In genomic region chr3:81922910-81923309, GRCm38 (mm10) we compare ENCODE assay signal across 12 mouse cellular contexts. TPM values are rescaled to one million over a fixed set of nuclear protein-coding genes. Genes with fewer than 3 reads are reported as not detected.
DNase-seq lines count a peak whose midpoint lies in the region; ATAC-seq and TF ChIP-seq lines count a peak whose summit lies in the region.
"Had no signal": no experiment of that assay in that cellular context is flagged by ENCODE, and none has a peak within 500 bp of the region (broad histone marks: within the 10 kb centered on the region; RNA-seq: fewer than 3 reads in every experiment).

No protein-coding gene starts in this region.

- TF ChIP-seq POLR2A in thymus, adult 2 months (IDR thresholded peaks at IDR 0.05; ENCODE audit: control insufficient read depth, extremely low read depth, insufficient read depth, low read length, poor library complexity): no peak

- H3K9me3 ChIP-seq in heart, embryonic 11.5 days (replicated peaks; ENCODE audit: control insufficient read depth, low read length): no peaks in the 10 kb centered on the region
- H3K9me3 ChIP-seq in embryonic facial prominence, embryonic 15.5 days (replicated peaks): no peaks in the 10 kb centered on the region
- H3K9me3 ChIP-seq: heart, embryonic 15.5 days; limb, embryonic 12.5 days had no signal

- WGBS in heart, embryonic 11.5 days (ENCODE audit: insufficient replicate concordance): 50% methylated on average over 4 of the region's 4 CpGs
- 42% methylated on average over 4 of the region's 4 CpGs for WGBS in embryonic facial prominence, embryonic 15.5 days
- 24% methylated on average over 4 of the region's 4 CpGs for WGBS in thymus, adult 2 months

- no peak overlapping the region for H3K4me2 ChIP-seq in heart, embryonic 11.5 days
- H3K4me2 ChIP-seq in embryonic facial prominence, embryonic 15.5 days (replicated peaks): no peak overlapping the region
- H3K4me2 ChIP-seq: heart, embryonic 15.5 days; limb, embryonic 12.5 days had no signal

- intact Hi-C loops in left cerebral cortex, postnatal 36 days (cut with DNase I): loop anchor here (10.0 kb wide), 2 partner anchors 138 to 1838 kb away; no protein-coding TSS in a partner anchor

- peak; percentile 9 for DNase-seq in heart, postnatal 4 days
- DNase-seq in ES-CJ7 (ENCODE audit: low read depth, low spot score): peak; percentile 13
- DNase-seq in thymus, adult 2 months: no peak
- DNase-seq in layer of hippocampus, postnatal 36 days: no peak
- no peak for DNase-seq in left cerebral cortex, postnatal 36 days (ENCODE audit: low spot score in 2 of 2)

- no peaks in the 10 kb centered on the region for H3K27me3 ChIP-seq in heart, embryonic 11.5 days (ENCODE audit: control insufficient read depth, insufficient read depth, low read length)
- H3K27me3 ChIP-seq in embryonic facial prominence, embryonic 15.5 days: no peaks in the 10 kb centered on the region
- H3K27me3 ChIP-seq in thymus, adult 2 months (ENCODE audit: control insufficient read depth, insufficient read depth, low read length): no peaks in the 10 kb centered on the region
- H3K27me3 ChIP-seq: heart, embryonic 15.5 days; limb, embryonic 12.5 days had no signal

- H3K36me3 ChIP-seq in heart, embryonic 11.5 days (ENCODE audit: control insufficient read depth, insufficient read depth, low read length): no peaks in the 10 kb centered on the region
- no peaks in the 10 kb centered on the region for H3K36me3 ChIP-seq in embryonic facial prominence, embryonic 15.5 days
- no peaks in the 10 kb centered on the region for H3K36me3 ChIP-seq in thymus, adult 2 months (ENCODE audit: control insufficient read depth, insufficient read depth, low read length)
- H3K36me3 ChIP-seq: heart, embryonic 15.5 days; limb, embryonic 12.5 days had no signal

- H3K9ac ChIP-seq in heart, embryonic 11.5 days (ENCODE audit: low read depth, low read length): no peak overlapping the region
- H3K9ac ChIP-seq in embryonic facial prominence, embryonic 15.5 days: no peak overlapping the region
- H3K9ac ChIP-seq: heart, embryonic 15.5 days; limb, embryonic 12.5 days had no signal

- ATAC-seq in heart, embryonic 11.5 days (replicated peaks; ENCODE audit: insufficient number of reproducible peaks, low FRiP score, low TSS enrichment): no peak
- 0 out of 2 replicates have a peak, but pooled peaks have one; percentile 15 for ATAC-seq in embryonic facial prominence, embryonic 15.5 days (ENCODE audit: insufficient number of reproducible peaks, low FRiP score, low TSS enrichment, low read depth)
- ATAC-seq in megakaryocyte-erythroid progenitor cell, adult 5-6 weeks (replicated peaks; ENCODE audit: low FRiP score, low TSS enrichment, poor library complexity, severe bottlenecking): peak; percentile 70

- peaks cover 3% of the 10 kb centered on the region; the same call in 1 of the 2 replicates for H3K4me1 ChIP-seq in heart, embryonic 11.5 days (ENCODE audit: control insufficient read depth, insufficient read depth, low read length)
- no peaks in the 10 kb centered on the region for H3K4me1 ChIP-seq in embryonic facial prominence, embryonic 15.5 days
- peaks cover 6% of the 10 kb centered on the region; the same call in 1 of the 2 replicates for H3K4me1 ChIP-seq in thymus, adult 2 months (replicated peaks; ENCODE audit: control insufficient read depth, insufficient read depth, low read length)
- H3K4me1 ChIP-seq: heart, embryonic 15.5 days had no signal

- TF ChIP-seq CTCF in thymus, adult 2 months (IDR thresholded peaks at IDR 0.05; ENCODE audit: borderline replicate concordance, control insufficient read depth, extremely low read depth, insufficient read depth, low read length, poor library complexity): no peak

- no peak overlapping the region for H3K4me3 ChIP-seq in heart, embryonic 11.5 days (ENCODE audit: low read depth, low read length)
- no peak overlapping the region for H3K4me3 ChIP-seq in embryonic facial prominence, embryonic 15.5 days (replicated peaks)
- H3K4me3 ChIP-seq in thymus, adult 2 months (ENCODE audit: control insufficient read depth, insufficient read depth, low read length): no peak overlapping the region
- H3K4me3 ChIP-seq: heart, embryonic 15.5 days; limb, embryonic 12.5 days had no signal

- H3K27ac ChIP-seq in heart, embryonic 11.5 days (ENCODE audit: low read depth, low read length): no peak overlapping the region
- no peak overlapping the region for H3K27ac ChIP-seq in embryonic facial prominence, embryonic 15.5 days (replicated peaks)
- no peak overlapping the region for H3K27ac ChIP-seq in thymus, adult 2 months (ENCODE audit: control insufficient read depth, insufficient read depth, low read length)
- H3K27ac ChIP-seq: heart, embryonic 15.5 days; limb, embryonic 12.5 days had no signal

RNA-seq across cellular contexts. Expression of gene Ctso, which starts 9.5 kb away (rescaled TPM):
- total RNA-seq in heart, postnatal 4 days (2021): 1 to 10 TPM; 7.6 to 8.3 TPM
- 17.0 and 17.2 TPM in 2 replicates for polyA plus RNA-seq in heart, embryonic 11.5 days (2014; fragmentation: Nextera tagmentation; extraction: Ambion mirVana)
- polyA plus RNA-seq in embryonic facial prominence, embryonic 15.5 days (2015; fragmentation: Nextera tagmentation; extraction: Ambion mirVana): 13.2 and 13.3 TPM in 2 replicates
- total RNA-seq in megakaryocyte-erythroid progenitor cell, adult 5-6 weeks (2014; fragmentation: Nextera tagmentation): 9.1 and 11.2 TPM in 2 replicates
- 2.8 and 7.4 TPM in 2 replicates for total RNA-seq in megakaryocyte-erythroid progenitor cell, adult 5-6 weeks (2017)
- 7.4 and 8.1 TPM in 2 replicates for polyA plus RNA-seq in thymus, adult 2 months (2012; rRNA removed)
- total RNA-seq in layer of hippocampus, postnatal 36 days (2021): 10 to 100 TPM; 15.4 to 18.0 TPM
- total RNA-seq in left cerebral cortex, postnatal 36 days (2021): 10 to 100 TPM; 16.6 to 18.7 TPM

RNA-seq across cellular contexts. Expression of gene Tdo2, which starts 53.1 kb away (rescaled TPM):
- not detected for total RNA-seq in heart, postnatal 4 days (2021)
- 1.4 and 1.6 TPM in 2 replicates for polyA plus RNA-seq in heart, embryonic 11.5 days (2014; fragmentation: Nextera tagmentation; extraction: Ambion mirVana)
- polyA plus RNA-seq in embryonic facial prominence, embryonic 15.5 days (2015; fragmentation: Nextera tagmentation; extraction: Ambion mirVana): 0.04 and 0.07 TPM in 2 replicates
- not detected in 2 replicates for total RNA-seq in megakaryocyte-erythroid progenitor cell, adult 5-6 weeks (2014; fragmentation: Nextera tagmentation)
- total RNA-seq in megakaryocyte-erythroid progenitor cell, adult 5-6 weeks (2017): not detected in 2 replicates
- 1.1 and 2.3 TPM in 2 replicates for polyA plus RNA-seq in thymus, adult 2 months (2012; rRNA removed)
- total RNA-seq in layer of hippocampus, postnatal 36 days (2021): 10 to 100 TPM; 17.0 to 17.5 TPM
- under 1 TPM; 0.22 to 0.72 TPM for total RNA-seq in left cerebral cortex, postnatal 36 days (2021)
- total RNA-seq: neutrophil, adult 5-6 weeks had no signal

RNA-seq across cellular contexts. Expression of gene Asic5, which starts 59.2 kb away (rescaled TPM):
- total RNA-seq in heart, postnatal 4 days (2021): not detected
- not detected in 2 replicates for polyA plus RNA-seq in heart, embryonic 11.5 days (2014; fragmentation: Nextera tagmentation; extraction: Ambion mirVana)
- polyA plus RNA-seq in embryonic facial prominence, embryonic 15.5 days (2015; fragmentation: Nextera tagmentation; extraction: Ambion mirVana): not detected in 2 replicates
- total RNA-seq in megakaryocyte-erythroid progenitor cell, adult 5-6 weeks (2014; fragmentation: Nextera tagmentation): not detected in 2 replicates
- not detected in 2 replicates for total RNA-seq in megakaryocyte-erythroid progenitor cell, adult 5-6 weeks (2017)
- 0.08 and 0.20 TPM in 2 replicates for polyA plus RNA-seq in thymus, adult 2 months (2012; rRNA removed)
- total RNA-seq in layer of hippocampus, postnatal 36 days (2021): not detected
- not detected for total RNA-seq in left cerebral cortex, postnatal 36 days (2021)
- total RNA-seq: neutrophil, adult 5-6 weeks had no signal
- polyA plus RNA-seq: cortical plate, adult 2 months; heart, embryonic 15.5 days; limb, embryonic 12.5 days had no signal

Comparison
In these comparisons a context has a peak if more than half of its experiments do, and no peak if none do; other contexts are left out.
1. DNase-seq: peak in heart, postnatal 4 days (single experiment) and ES-CJ7 (single experiment); none in thymus, adult 2 months (single experiment), layer of hippocampus, postnatal 36 days (0 of 2) and left cerebral cortex, postnatal 36 days (0 of 2).
2. RNA of gene Tdo2, which starts 53.1 kb away (total RNA-seq): 17.0 to 17.5 TPM in layer of hippocampus, postnatal 36 days; 0.22 to 0.72 TPM in left cerebral cortex, postnatal 36 days, not detected in heart, postnatal 4 days and not detected in megakaryocyte-erythroid progenitor cell, adult 5-6 weeks; every median in the first group is over 10 times any median in the second.